Mouse (Mus musculus): ENCODE results near the gene Ovol1. TPM values are rescaled to one million over a fixed set of nuclear protein-coding genes. Genes with fewer than 3 reads are reported as not detected.

Ovol1 gene
- polyA plus RNA-seq, 1 experiment, result not detected

GRCm38 (mm10) chr19:5500330-5500875 is 60.0 kb downstream of the Ovol1 start:
- no peak overlapping the region for H3K4me3 ChIP-seq
- no peaks in the 10 kb centered on the region for H3K79me2 ChIP-seq (ENCODE audit: control insufficient read depth, insufficient read depth)
- H3ac ChIP-seq (ENCODE audit: control insufficient read depth, insufficient read length), result no peak overlapping the region
- H3K4me2 ChIP-seq (ENCODE audit: low read depth), result no peak overlapping the region
- H3K36me3 ChIP-seq (ENCODE audit: control insufficient read depth, insufficient read depth), result peaks cover 10% of the 10 kb centered on the region
- TF ChIP-seq POLR2AphosphoS2 (IDR thresholded peaks at IDR 0.05; ENCODE audit: insufficient read length, low read depth) (no peak), MYOD1 (IDR thresholded peaks at IDR 0.05; ENCODE audit: control insufficient read depth in 1 of 3, insufficient read length in 2 of 3, low read depth in 2 of 3) (no peak), CEBPB (IDR thresholded peaks at IDR 0.05; ENCODE audit: insufficient read depth, poor library complexity, severe bottlenecking) (no peak), E2F4 (IDR thresholded peaks at IDR 0.05; ENCODE audit: insufficient read depth) (no peak)
- H3K27me3 ChIP-seq (ENCODE audit: control insufficient read depth, insufficient read depth, insufficient read length), result no peaks in the 10 kb centered on the region

Other genes starting within 250 kb of the Ovol1 start
- gene Catsper1, start 224.9 kb downstream of the Ovol1 start, polyA plus RNA-seq (2012; fragmentation: generic; extraction: Trizol), result not detected
- gene Cst6, start 211.1 kb downstream of the Ovol1 start, polyA plus RNA-seq (2012; fragmentation: generic; extraction: Trizol), result 28.0 TPM
- gene Eif1ad, start 193.9 kb downstream of the Ovol1 start, polyA plus RNA-seq (2012; fragmentation: generic; extraction: Trizol), result 52.9 TPM
- 337 TPM for gene Banf1, start 193.5 kb downstream of the Ovol1 start, polyA plus RNA-seq (2012; fragmentation: generic; extraction: Trizol)
- gene Sart1, start 171.9 kb downstream of the Ovol1 start, polyA plus RNA-seq (2012; fragmentation: generic; extraction: Trizol), result 55.6 TPM
- 0.37 TPM for gene Tsga10ip, start 158.1 kb downstream of the Ovol1 start, polyA plus RNA-seq (2012; fragmentation: generic; extraction: Trizol)
- gene Drap1, start 135.7 kb downstream of the Ovol1 start, polyA plus RNA-seq (2012; fragmentation: generic; extraction: Trizol), result 481 TPM
- gene AI837181, start 135.5 kb downstream of the Ovol1 start, polyA plus RNA-seq (2012; fragmentation: generic; extraction: Trizol), result 69.9 TPM
- 15.4 TPM for gene Fosl1, start 113.1 kb downstream of the Ovol1 start, polyA plus RNA-seq (2012; fragmentation: generic; extraction: Trizol)
- 10.7 TPM for gene Ccdc85b, start 102.8 kb downstream of the Ovol1 start, polyA plus RNA-seq (2012; fragmentation: generic; extraction: Trizol)
- 122 TPM for gene Fibp, start 100.0 kb downstream of the Ovol1 start, polyA plus RNA-seq (2012; fragmentation: generic; extraction: Trizol)
- 7.2 TPM for gene Ctsw, start 92.1 kb downstream of the Ovol1 start, polyA plus RNA-seq (2012; fragmentation: generic; extraction: Trizol)
- 81.3 TPM for gene Efemp2, start 86.7 kb downstream of the Ovol1 start, polyA plus RNA-seq (2012; fragmentation: generic; extraction: Trizol)
- 66.4 TPM for gene Mus81, start 72.2 kb downstream of the Ovol1 start, polyA plus RNA-seq (2012; fragmentation: generic; extraction: Trizol)
- 948 TPM for gene Cfl1, start 70.2 kb downstream of the Ovol1 start, polyA plus RNA-seq (2012; fragmentation: generic; extraction: Trizol)
- 0.17 TPM for gene 1700020D05Rik, start 56.9 kb downstream of the Ovol1 start, polyA plus RNA-seq (2012; fragmentation: generic; extraction: Trizol)
- gene Snx32, start 50.1 kb downstream of the Ovol1 start, polyA plus RNA-seq (2012; fragmentation: generic; extraction: Trizol), result 7.8 TPM
- 3.2 TPM for gene Ap5b1, start 7.4 kb upstream of the Ovol1 start, polyA plus RNA-seq (2012; fragmentation: generic; extraction: Trizol)
- gene Rnaseh2c, start 41.2 kb upstream of the Ovol1 start, polyA plus RNA-seq (2012; fragmentation: generic; extraction: Trizol), result 31.9 TPM
- gene Kat5, start 49.6 kb upstream of the Ovol1 start, polyA plus RNA-seq (2012; fragmentation: generic; extraction: Trizol), result 37.1 TPM
- 58.0 TPM for gene Rela, start 76.8 kb upstream of the Ovol1 start, polyA plus RNA-seq (2012; fragmentation: generic; extraction: Trizol)
- gene Sipa1, start 103.1 kb upstream of the Ovol1 start, polyA plus RNA-seq (2012; fragmentation: generic; extraction: Trizol), result 14.4 TPM
- gene Map3k11, start 128.1 kb upstream of the Ovol1 start, polyA plus RNA-seq (2012; fragmentation: generic; extraction: Trizol), result 19.0 TPM
- 34.9 TPM for gene Pcnx3, start 128.3 kb upstream of the Ovol1 start, polyA plus RNA-seq (2012; fragmentation: generic; extraction: Trizol)
- 0.12 TPM for gene Kcnk7, start 143.7 kb upstream of the Ovol1 start, polyA plus RNA-seq (2012; fragmentation: generic; extraction: Trizol)
- gene Ehbp1l1, start 165.7 kb upstream of the Ovol1 start, polyA plus RNA-seq (2012; fragmentation: generic; extraction: Trizol), result 97.4 TPM
- 77.4 TPM for gene Fam89b, start 169.0 kb upstream of the Ovol1 start, polyA plus RNA-seq (2012; fragmentation: generic; extraction: Trizol)
- gene Ltbp3, start 180.3 kb upstream of the Ovol1 start, polyA plus RNA-seq (2012; fragmentation: generic; extraction: Trizol), result 100 TPM
- 73.5 TPM for gene Scyl1, start 210.8 kb upstream of the Ovol1 start, polyA plus RNA-seq (2012; fragmentation: generic; extraction: Trizol)